Mouse (Mus musculus) bone marrow macrophage, adult 2 months (primary cell): ENCODE data around the gene Rngtt. TPM values are rescaled to one million over a fixed set of nuclear protein-coding genes. Genes with fewer than 3 reads are reported as not detected.
"Not testable (repeated sequence)": the region's sequence is repeated elsewhere in the genome, so short reads cannot be mapped to it uniquely, and the experiment has no call there.

Experiments
- H3K27ac ChIP-seq: 2 replicates; pipeline ENCODE4 v1.5.1; 2012; ENCODE audit warnings: low read depth, low read length; ENCODE audit not compliant: insufficient read depth
- H3K4me1 ChIP-seq: 2 replicates; pipeline ENCODE4 v1.6.1; 2012; ENCODE audit warnings: low read length; ENCODE audit not compliant: control insufficient read depth, insufficient read depth
- H3K4me3 ChIP-seq: 2 replicates; pipeline ENCODE4 v1.5.1; 2012; ENCODE audit warnings: mild to moderate bottlenecking, low read length, moderate library complexity; ENCODE audit not compliant: insufficient read depth
- CTCF ChIP-seq: IDR thresholded peaks from 2 replicates; pipeline ENCODE4 v1.5.1; 2012; ENCODE audit warnings: low read depth, mild to moderate bottlenecking, low read length, moderate library complexity
- POLR2A ChIP-seq: IDR thresholded peaks from 2 replicates; pipeline ENCODE4 v1.6.1; 2012; ENCODE audit warnings: mild to moderate bottlenecking, low read depth, low read length, borderline replicate concordance
- polyA plus RNA-seq: library from polyadenylated mRNA; stranded (reverse); fragments of >200 nt; gene quantifications from 2 replicates; pipeline ENCODE4 v1.2.4, GENCODE M21; 2012; ENCODE audit not compliant: missing spikeins, insufficient read depth, insufficient read length

The Rngtt gene
- polyA plus RNA-seq, 1 experiment = 19.4 TPM

DNA sequence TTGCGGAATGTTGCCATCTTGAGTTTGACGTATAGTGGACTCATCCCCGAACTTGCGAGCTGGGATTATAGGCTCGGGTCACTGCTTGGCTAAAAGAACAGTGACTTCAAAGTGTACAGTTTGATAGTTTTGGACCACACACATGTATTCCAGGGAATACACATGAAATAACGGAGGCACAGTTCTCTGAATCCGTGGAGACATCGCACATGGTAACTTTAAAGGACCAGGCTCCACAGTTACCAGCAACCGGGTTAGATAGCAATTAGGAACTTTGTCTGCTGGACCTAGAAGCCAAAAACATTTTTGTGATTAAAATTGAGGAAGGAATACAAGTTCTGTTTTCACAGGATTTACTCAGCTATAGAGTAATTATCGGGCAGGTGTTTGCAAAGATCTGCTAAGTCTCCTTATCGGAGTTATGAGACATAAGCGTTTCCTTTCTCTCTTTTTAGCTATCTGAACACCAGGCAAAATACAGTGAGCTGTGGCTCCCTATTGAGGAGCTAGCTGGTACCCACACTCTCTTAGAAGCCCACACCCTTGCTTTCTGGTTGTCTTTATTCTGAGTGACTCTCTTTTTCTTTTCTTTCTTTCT, 828 bp downstream of the Rngtt start:
- Histone ChIP-seq H3K4me3 (peak overlapping the region; percentile 89), H3K4me1 (peaks cover 5% of the 10 kb centered on the region), H3K27ac (no peak overlapping the region)
- no peak for TF ChIP-seq CTCF
- no peak for TF ChIP-seq POLR2A

DNA sequence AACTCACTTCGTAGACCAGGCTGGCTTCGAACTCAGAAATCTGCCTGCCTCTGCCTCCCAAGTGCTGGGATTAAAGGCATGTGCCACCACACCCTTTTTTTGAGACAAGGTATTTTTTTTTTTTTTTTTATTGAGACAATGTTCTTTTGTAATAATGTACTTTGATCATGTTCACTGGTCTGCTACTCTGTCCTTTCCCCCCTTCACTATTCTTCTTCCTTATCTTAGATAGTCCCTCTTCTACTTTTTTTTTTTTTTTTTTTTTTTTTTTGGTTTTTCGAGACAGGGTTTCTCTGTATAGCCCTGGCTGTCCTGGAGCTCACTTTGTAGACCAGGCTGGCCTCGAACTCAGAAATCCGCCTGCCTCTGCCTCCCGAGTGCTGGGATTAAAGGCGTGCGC, 4.0 kb downstream of the Rngtt start:
- H3K27ac ChIP-seq, H3K4me3 ChIP-seq, H3K4me1 ChIP-seq: not testable (repeated sequence)

DNA sequence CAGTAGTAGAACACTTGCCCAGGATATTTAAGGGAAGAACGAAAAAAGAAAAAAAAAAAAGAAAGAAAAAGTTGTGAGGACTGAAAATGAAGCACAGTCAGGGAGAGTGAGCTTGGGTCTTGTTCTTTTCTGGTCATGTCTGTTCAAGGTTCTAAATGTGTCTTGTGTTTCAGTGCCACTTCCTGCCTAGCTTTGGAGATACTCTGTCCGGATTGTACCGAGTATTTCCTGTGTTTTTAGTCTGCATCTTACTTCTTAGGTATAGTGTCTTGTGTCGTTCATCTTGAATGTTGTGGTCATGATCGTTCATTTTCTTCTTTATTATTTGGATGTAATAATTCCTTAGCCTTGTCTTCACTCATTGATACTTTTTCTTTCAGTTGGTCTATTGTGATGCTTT, 5.7 kb downstream of the Rngtt start:
- H3K27ac ChIP-seq = no peak overlapping the region
- H3K4me3 ChIP-seq = no peak overlapping the region
- no peak for TF ChIP-seq CTCF
- TF ChIP-seq POLR2A = no peak
- peaks cover 5% of the 10 kb centered on the region for H3K4me1 ChIP-seq

DNA sequence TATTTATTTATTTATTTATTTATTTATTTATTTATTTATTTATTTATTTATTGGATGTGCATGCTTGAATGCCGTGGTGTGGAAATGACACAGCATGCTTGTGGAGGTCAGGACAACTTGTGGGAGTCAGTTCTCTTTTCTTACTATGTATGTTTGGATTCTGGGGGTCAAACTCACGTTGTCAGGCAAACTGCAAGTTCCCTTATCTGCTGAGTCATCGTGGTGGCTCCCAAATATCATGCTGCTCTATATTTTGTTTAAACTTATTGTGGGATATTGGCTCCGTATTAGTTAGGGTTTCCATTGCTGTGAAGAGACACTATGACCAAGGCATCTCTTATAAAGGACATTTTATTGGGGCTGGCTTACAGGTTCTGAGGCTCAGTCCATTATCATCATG, 21.0 kb downstream of the Rngtt start:
- H3K4me1 ChIP-seq = 0 out of 2 replicates have a peak, but pooled peaks cover under 1% of the 10 kb centered on the region
- TF ChIP-seq CTCF = no peak
- TF ChIP-seq POLR2A = no peak
- H3K4me3 ChIP-seq = no peak overlapping the region
- no peak overlapping the region for H3K27ac ChIP-seq

DNA sequence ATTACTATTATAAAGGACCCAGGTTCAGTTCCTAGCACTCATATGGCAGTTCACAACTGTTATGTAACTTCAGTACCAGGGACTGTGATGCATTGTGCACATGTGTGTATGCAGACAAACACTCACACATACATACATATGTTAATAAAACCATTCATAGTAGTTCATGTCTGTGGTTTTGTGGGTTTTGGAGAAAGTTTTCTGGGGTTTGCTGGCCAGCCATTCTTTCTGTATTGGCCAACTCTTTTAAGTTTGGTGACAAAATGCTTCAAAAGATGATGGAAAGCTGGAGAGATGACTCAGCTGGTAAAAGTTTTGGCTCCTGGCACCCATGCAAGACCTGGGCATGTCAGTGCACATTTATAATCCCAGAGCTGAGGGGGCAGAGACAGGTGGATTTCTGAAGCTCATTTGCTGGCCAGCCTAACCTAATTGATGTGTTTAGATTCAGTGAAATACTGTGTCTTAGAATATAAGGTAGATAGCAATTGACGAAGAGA, 22.9 kb downstream of the Rngtt start:
- H3K27ac ChIP-seq = no peak overlapping the region
- TF ChIP-seq CTCF = no peak
- no peak for TF ChIP-seq POLR2A
- H3K4me1 ChIP-seq = 0 out of 2 replicates have a peak, but pooled peaks cover 3% of the 10 kb centered on the region
- no peak overlapping the region for H3K4me3 ChIP-seq

DNA sequence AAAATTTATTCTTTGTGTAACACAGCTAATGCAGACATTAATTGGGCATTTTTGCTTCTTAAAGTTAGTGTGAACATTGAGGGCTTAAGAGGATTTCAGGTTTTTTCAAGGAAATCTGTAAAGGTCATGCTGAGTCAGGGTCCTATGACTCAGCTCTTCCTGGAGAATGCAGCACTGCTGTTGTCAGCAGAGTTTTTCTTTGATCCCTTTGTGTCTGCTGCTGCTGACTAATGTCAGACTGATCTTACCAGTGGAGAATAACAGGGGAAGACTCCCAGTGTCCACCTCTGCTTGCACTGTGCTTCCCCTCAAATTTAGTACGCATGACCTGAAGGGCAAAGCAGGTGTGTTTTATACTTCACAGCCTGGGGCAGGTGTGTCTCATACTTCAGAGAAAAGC, 27.9 kb downstream of the Rngtt start:
- Histone ChIP-seq H3K27ac (peak overlapping the region; percentile 79), H3K4me3 (no peak overlapping the region), H3K4me1 (peaks cover 11% of the 10 kb centered on the region)
- TF ChIP-seq POLR2A (no peak), CTCF (no peak)

DNA sequence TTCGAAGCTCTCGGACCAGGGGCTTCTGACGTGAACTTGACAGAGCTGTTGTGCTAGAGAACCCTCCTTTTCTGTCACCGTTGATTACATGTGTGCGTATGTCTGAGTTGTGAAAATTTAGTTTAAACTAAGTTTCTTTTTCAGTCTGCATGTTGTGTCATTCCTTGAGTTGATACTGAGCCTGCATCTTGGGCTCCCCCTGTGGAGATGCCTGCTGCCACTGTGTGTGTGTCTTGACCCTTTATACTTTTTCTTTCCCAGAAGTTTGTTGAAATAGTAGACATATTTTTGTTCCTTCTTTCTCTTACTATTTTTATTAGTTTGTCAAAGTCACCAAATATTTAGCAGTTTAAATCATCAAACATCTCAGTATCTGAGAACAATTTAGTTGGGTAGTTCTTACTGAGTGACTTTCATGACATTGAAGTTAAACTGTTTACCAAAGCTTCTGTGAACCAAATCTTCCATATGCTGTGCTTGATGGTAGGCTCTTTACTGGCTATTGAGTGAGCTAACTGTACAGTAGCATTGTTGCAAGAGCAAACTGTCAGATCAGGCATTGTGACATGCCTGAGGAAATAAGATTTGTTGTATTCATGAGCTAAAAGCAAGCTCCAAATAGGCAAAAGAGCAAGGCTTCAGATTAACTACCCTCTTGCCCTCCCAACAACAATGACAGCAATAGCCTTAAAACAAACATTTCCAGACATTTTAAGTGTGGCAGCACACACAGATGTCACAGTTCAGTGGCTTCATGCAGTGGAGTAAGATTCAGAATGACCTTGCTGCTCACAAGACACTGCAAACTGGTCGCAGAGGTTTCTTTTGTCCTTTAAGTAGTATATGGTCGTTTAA, 33.0 kb downstream of the Rngtt start:
- no peak overlapping the region for H3K27ac ChIP-seq
- no peak overlapping the region for H3K4me3 ChIP-seq
- TF ChIP-seq CTCF = no peak
- TF ChIP-seq POLR2A = no peak
- peaks cover 12% of the 10 kb centered on the region for H3K4me1 ChIP-seq

DNA sequence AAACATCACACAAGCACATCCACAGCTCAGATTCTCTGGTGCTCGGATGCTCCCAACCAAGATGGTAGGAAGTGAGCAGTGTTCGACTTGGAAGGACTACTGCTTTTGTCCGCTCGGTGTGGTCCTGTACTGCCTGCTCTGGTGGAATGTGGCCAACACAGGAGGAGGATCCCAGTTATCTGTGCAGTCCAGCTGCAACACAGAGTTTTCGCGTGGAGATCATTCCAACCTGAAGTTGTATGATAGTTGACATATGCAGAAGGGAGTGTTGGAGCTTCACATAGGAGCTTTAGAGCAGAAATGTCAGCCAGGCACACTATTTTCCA, 33.6 kb downstream of the Rngtt start:
- Histone ChIP-seq H3K4me1 (peaks cover 9% of the 10 kb centered on the region), H3K27ac (no peak overlapping the region), H3K4me3 (no peak overlapping the region)
- TF ChIP-seq CTCF (no peak), POLR2A (no peak)

DNA sequence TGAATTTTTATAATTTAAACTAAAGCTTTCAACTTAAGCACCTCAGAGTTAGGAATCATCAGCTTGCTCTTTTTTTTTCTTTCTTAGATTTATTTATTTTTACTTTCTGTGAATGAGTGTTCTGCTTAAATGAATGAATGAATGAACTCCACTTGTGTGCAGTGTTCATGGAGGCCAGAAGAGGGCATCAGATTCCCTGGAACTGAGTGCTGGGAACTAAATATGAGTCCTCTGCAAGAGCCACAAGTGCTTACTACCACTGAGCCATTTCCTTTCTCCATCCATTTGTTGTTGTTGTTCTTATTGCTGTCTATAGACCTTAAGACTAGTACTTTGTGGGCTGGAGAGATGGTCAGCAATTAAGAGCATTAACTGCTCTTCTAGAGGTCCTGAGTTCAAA, 53.3 kb downstream of the Rngtt start:
- TF ChIP-seq POLR2A (no peak), CTCF (no peak)
- no peak overlapping the region for H3K27ac ChIP-seq
- no peaks in the 10 kb centered on the region for H3K4me1 ChIP-seq
- no peak overlapping the region for H3K4me3 ChIP-seq

DNA sequence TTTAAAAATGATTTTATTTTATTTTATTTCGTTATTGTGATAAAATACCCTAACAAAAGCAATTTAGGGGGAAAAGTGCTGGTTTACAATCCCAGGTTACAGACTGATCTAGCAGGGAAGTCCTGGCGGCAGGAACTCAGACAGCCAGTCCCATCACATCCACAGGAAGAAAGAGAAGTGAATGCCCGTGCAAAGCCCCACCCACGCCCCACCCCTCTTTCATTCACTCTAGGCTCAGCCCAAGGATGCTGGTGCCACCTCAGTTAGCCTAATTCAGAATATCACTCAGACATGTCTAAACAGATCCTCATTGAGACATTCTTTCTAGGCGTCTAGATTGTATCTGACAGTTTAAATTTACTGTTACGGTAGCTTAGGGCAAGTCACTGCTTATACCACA, 64.8 kb downstream of the Rngtt start:
- TF ChIP-seq CTCF (no peak), POLR2A (no peak)
- Histone ChIP-seq H3K4me1 (peaks cover 5% of the 10 kb centered on the region), H3K27ac (no peak overlapping the region), H3K4me3 (no peak overlapping the region)

DNA sequence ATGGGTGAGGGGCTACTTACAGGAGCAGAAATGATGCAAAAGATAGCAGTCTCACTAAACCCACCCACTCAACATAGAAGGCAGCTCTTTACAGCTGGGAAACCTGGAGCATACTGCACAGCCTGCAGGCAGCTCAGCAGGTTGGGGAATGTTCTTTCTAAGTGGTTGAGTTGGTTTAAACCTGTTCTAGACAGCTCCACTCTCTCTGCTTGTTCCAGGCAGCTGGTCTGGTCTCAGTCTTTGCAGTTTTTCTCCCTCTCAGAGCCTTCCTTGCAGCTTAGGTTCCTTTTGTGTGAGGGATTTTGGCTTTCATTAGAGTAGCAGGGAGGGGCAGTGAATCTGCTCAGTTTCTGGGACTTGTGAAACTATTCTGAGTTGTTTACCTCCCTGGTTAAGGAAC, 67.5 kb downstream of the Rngtt start:
- H3K4me3 ChIP-seq = no peak overlapping the region
- no peak overlapping the region for H3K27ac ChIP-seq
- TF ChIP-seq POLR2A (no peak), CTCF (no peak)
- peaks cover 5% of the 10 kb centered on the region for H3K4me1 ChIP-seq
